8 mouse cellular contexts compared by ENCODE assay signal in genomic region chr14:18269947-18270528, GRCm38 (mm10). TPM values are rescaled to one million over a fixed set of nuclear protein-coding genes. Genes with fewer than 3 reads are reported as not detected.
A peak's percentile ranks its signal among the peaks of the same experiment; 100 is the strongest.
DNase-seq lines count a peak whose midpoint lies in the region; ATAC-seq and TF ChIP-seq lines count a peak whose summit lies in the region.
"Not testable (repeated sequence)": the region's sequence is repeated elsewhere in the genome, so short reads cannot be mapped to it uniquely, and the experiment has no call there.

No protein-coding gene starts in this region.

- WGBS in forebrain, embryonic 14.5 days: under 1% methylated on average over 19 of the region's 24 CpGs
- WGBS in hindbrain, embryonic 10.5 days: 1% methylated on average over 24 of the region's 24 CpGs
- WGBS in kidney, embryonic 14.5 days: under 1% methylated on average over 18 of the region's 24 CpGs
- WGBS in liver, embryonic 13.5 days (ENCODE audit: insufficient replicate concordance): 1% methylated on average over 24 of the region's 24 CpGs
- 2% methylated on average over 24 of the region's 24 CpGs for WGBS in midbrain, embryonic 12.5 days

- H3K27ac ChIP-seq in cortical plate, adult 2 months (ENCODE audit: insufficient read depth, low read length): peak overlapping the region; percentile 14; the same call in 1 of the 2 replicates
- H3K27ac ChIP-seq in forebrain, embryonic 14.5 days (ENCODE audit: low read depth, low read length): peak overlapping the region; percentile 80; the same call in 1 of the 2 replicates
- peak overlapping the region; percentile 99 for H3K27ac ChIP-seq in hindbrain, embryonic 10.5 days
- peak overlapping the region; percentile 83 for H3K27ac ChIP-seq in kidney, embryonic 14.5 days (ENCODE audit: low read depth, low read length)
- peak overlapping the region; percentile 87 for H3K27ac ChIP-seq in liver, embryonic 13.5 days
- peak overlapping the region; percentile 84 for H3K27ac ChIP-seq in midbrain, embryonic 12.5 days (replicated peaks)

- TF ChIP-seq CTCF in E14TG2a.4 (conservative IDR thresholded peaks at IDR 0.05; ENCODE audit: low read length); cortical plate, adult 2 months (IDR thresholded peaks at IDR 0.05; ENCODE audit: extremely low read depth, insufficient read depth, low read length): not testable (repeated sequence)

- not testable (repeated sequence) for H3K27me3 ChIP-seq in E14TG2a.4 (ENCODE audit: insufficient read depth, low read length); forebrain, embryonic 14.5 days (replicated peaks; ENCODE audit: control insufficient read depth, insufficient read depth, low read length); hindbrain, embryonic 10.5 days (ENCODE audit: insufficient read depth, poor library complexity, severe bottlenecking); kidney, embryonic 14.5 days (ENCODE audit: control insufficient read depth, insufficient read depth, low read length); liver, embryonic 13.5 days; midbrain, embryonic 12.5 days

- peak; percentile 4; the same call in 1 of the 2 replicates for ATAC-seq in forebrain, embryonic 14.5 days
- not testable (repeated sequence) for ATAC-seq in kidney, embryonic 14.5 days (ENCODE audit: low FRiP score, low TSS enrichment); liver, embryonic 13.5 days (ENCODE audit: low read depth); midbrain, embryonic 12.5 days (ENCODE audit: low FRiP score, low read depth)

- H3K4me2 ChIP-seq in forebrain, embryonic 14.5 days (ENCODE audit: low read length): peak overlapping the region; percentile 55
- peak overlapping the region; percentile 66 for H3K4me2 ChIP-seq in kidney, embryonic 14.5 days (replicated peaks; ENCODE audit: low read depth, low read length)
- peak overlapping the region; percentile 78 for H3K4me2 ChIP-seq in liver, embryonic 13.5 days
- peak overlapping the region; percentile 72 for H3K4me2 ChIP-seq in midbrain, embryonic 12.5 days (replicated peaks)

- not testable (repeated sequence) for H3K4me1 ChIP-seq in E14TG2a.4 (replicated peaks; ENCODE audit: low read depth, low read length); cortical plate, adult 2 months (ENCODE audit: control insufficient read depth, insufficient read depth, low read length); kidney, embryonic 14.5 days (ENCODE audit: control insufficient read depth, insufficient read depth, low read length)
- peaks cover 14% of the 10 kb centered on the region; the same call in 1 of the 2 replicates for H3K4me1 ChIP-seq in forebrain, embryonic 14.5 days (ENCODE audit: control insufficient read depth, insufficient read depth, low read length)
- H3K4me1 ChIP-seq in hindbrain, embryonic 10.5 days (replicated peaks): peaks cover 11% of the 10 kb centered on the region; the same call in 1 of the 2 replicates
- H3K4me1 ChIP-seq in liver, embryonic 13.5 days (replicated peaks): peaks cover 25% of the 10 kb centered on the region
- H3K4me1 ChIP-seq in midbrain, embryonic 12.5 days: peaks cover 12% of the 10 kb centered on the region

- DNase-seq in forebrain, embryonic 14.5 days (ENCODE audit: low spot score): peak; percentile 13
- DNase-seq in hindbrain, embryonic 10.5 days (ENCODE audit: low spot score): peak; percentile 10
- DNase-seq in liver, embryonic 13.5 days: not testable (repeated sequence)
- DNase-seq in retina, postnatal 1 day: peak; percentile 44

- H3K9ac ChIP-seq in forebrain, embryonic 14.5 days (ENCODE audit: low read length): peak overlapping the region; percentile 99
- peak overlapping the region; percentile 99 for H3K9ac ChIP-seq in kidney, embryonic 14.5 days (ENCODE audit: low read depth, low read length)
- peak overlapping the region; percentile 98 for H3K9ac ChIP-seq in liver, embryonic 13.5 days
- peak overlapping the region; percentile 96 for H3K9ac ChIP-seq in midbrain, embryonic 12.5 days (replicated peaks)

- H3K9me3 ChIP-seq in E14TG2a.4 (ENCODE audit: low read length); forebrain, embryonic 14.5 days (replicated peaks; ENCODE audit: control insufficient read depth, low read length); hindbrain, embryonic 10.5 days; kidney, embryonic 14.5 days (ENCODE audit: control insufficient read depth, low read length); liver, embryonic 13.5 days (replicated peaks); midbrain, embryonic 12.5 days: not testable (repeated sequence)

- TF ChIP-seq POLR2A in cortical plate, adult 2 months (IDR thresholded peaks at IDR 0.05; ENCODE audit: extremely low read depth, insufficient read depth, low read length): not testable (repeated sequence)

- H3K4me3 ChIP-seq in E14TG2a.4 (replicated peaks; ENCODE audit: low read length): peak overlapping the region; percentile 96
- H3K4me3 ChIP-seq in cortical plate, adult 2 months (ENCODE audit: insufficient read depth, low read length): peak overlapping the region; percentile 69
- peak overlapping the region; percentile 87 for H3K4me3 ChIP-seq in forebrain, embryonic 14.5 days (ENCODE audit: low read depth, low read length)
- peak overlapping the region; percentile 92 for H3K4me3 ChIP-seq in hindbrain, embryonic 10.5 days
- H3K4me3 ChIP-seq in kidney, embryonic 14.5 days (ENCODE audit: low read length): peak overlapping the region; percentile 94
- H3K4me3 ChIP-seq in liver, embryonic 13.5 days (replicated peaks): peak overlapping the region; percentile 93
- H3K4me3 ChIP-seq in midbrain, embryonic 12.5 days: peak overlapping the region; percentile 93

- H3K36me3 ChIP-seq in E14TG2a.4 (ENCODE audit: insufficient read depth, low read length): peaks cover 38% of the 10 kb centered on the region
- H3K36me3 ChIP-seq in forebrain, embryonic 14.5 days (ENCODE audit: control insufficient read depth, insufficient read depth, low read length): peaks cover 21% of the 10 kb centered on the region
- H3K36me3 ChIP-seq in hindbrain, embryonic 10.5 days: peaks cover 37% of the 10 kb centered on the region
- H3K36me3 ChIP-seq in kidney, embryonic 14.5 days (ENCODE audit: control insufficient read depth, insufficient read depth, low read length): peaks cover 27% of the 10 kb centered on the region
- peaks cover 36% of the 10 kb centered on the region for H3K36me3 ChIP-seq in liver, embryonic 13.5 days
- H3K36me3 ChIP-seq in midbrain, embryonic 12.5 days: peaks cover 24% of the 10 kb centered on the region

RNA-seq across cellular contexts. Expression of gene Nkiras1, which starts 0.9 kb away (rescaled TPM):
- polyA plus RNA-seq in cortical plate, adult 2 months (2012; rRNA removed): 148 and 152 TPM in 2 replicates
- polyA plus RNA-seq in forebrain, embryonic 14.5 days (2014; fragmentation: Nextera tagmentation; extraction: Ambion mirVana): 28.7 and 34.3 TPM in 2 replicates
- polyA plus RNA-seq in hindbrain, embryonic 10.5 days (2016; fragmentation: Nextera tagmentation; extraction: Ambion mirVana): 11.4 and 15.0 TPM in 2 replicates
- 12.8 and 14.4 TPM in 2 replicates for polyA plus RNA-seq in kidney, embryonic 14.5 days (2014; fragmentation: Nextera tagmentation; extraction: Ambion mirVana)
- 10.0 and 10.9 TPM in 2 replicates for polyA plus RNA-seq in liver, embryonic 13.5 days (2015; fragmentation: Nextera tagmentation; extraction: Ambion mirVana)
- polyA plus RNA-seq in midbrain, embryonic 12.5 days (2016; fragmentation: Nextera tagmentation; extraction: Ambion mirVana): 20.3 and 22.3 TPM in 2 replicates

RNA-seq across cellular contexts. Expression of gene Rpl15, which starts 1.2 kb away (rescaled TPM):
- 324 and 336 TPM in 2 replicates for polyA plus RNA-seq in cortical plate, adult 2 months (2012; rRNA removed)
- polyA plus RNA-seq in forebrain, embryonic 14.5 days (2014; fragmentation: Nextera tagmentation; extraction: Ambion mirVana): 374 and 464 TPM in 2 replicates
- polyA plus RNA-seq in hindbrain, embryonic 10.5 days (2016; fragmentation: Nextera tagmentation; extraction: Ambion mirVana): 390 and 457 TPM in 2 replicates
- 551 and 698 TPM in 2 replicates for polyA plus RNA-seq in kidney, embryonic 14.5 days (2014; fragmentation: Nextera tagmentation; extraction: Ambion mirVana)
- 362 and 376 TPM in 2 replicates for polyA plus RNA-seq in liver, embryonic 13.5 days (2015; fragmentation: Nextera tagmentation; extraction: Ambion mirVana)
- 338 and 349 TPM in 2 replicates for polyA plus RNA-seq in midbrain, embryonic 12.5 days (2016; fragmentation: Nextera tagmentation; extraction: Ambion mirVana)

RNA-seq across cellular contexts. Expression of gene Nr1d2, which starts 31.1 kb away (rescaled TPM):
- 58.5 and 60.2 TPM in 2 replicates for polyA plus RNA-seq in cortical plate, adult 2 months (2012; rRNA removed)
- 6.7 and 7.1 TPM in 2 replicates for polyA plus RNA-seq in forebrain, embryonic 14.5 days (2014; fragmentation: Nextera tagmentation; extraction: Ambion mirVana)
- polyA plus RNA-seq in hindbrain, embryonic 10.5 days (2016; fragmentation: Nextera tagmentation; extraction: Ambion mirVana): 3.4 TPM in 2 replicates
- polyA plus RNA-seq in kidney, embryonic 14.5 days (2014; fragmentation: Nextera tagmentation; extraction: Ambion mirVana): 5.7 and 11.8 TPM in 2 replicates
- 1.4 and 1.6 TPM in 2 replicates for polyA plus RNA-seq in liver, embryonic 13.5 days (2015; fragmentation: Nextera tagmentation; extraction: Ambion mirVana)
- polyA plus RNA-seq in midbrain, embryonic 12.5 days (2016; fragmentation: Nextera tagmentation; extraction: Ambion mirVana): 4.6 and 5.6 TPM in 2 replicates

Comparison
In these comparisons a context has a peak if more than half of its experiments do, and no peak if none do; other contexts are left out.
1. H3K27ac ChIP-seq: peak in every context shown above with its lines; median percentile 99 in hindbrain, embryonic 10.5 days; 87 in liver, embryonic 13.5 days; 84 in midbrain, embryonic 12.5 days; 83 in kidney, embryonic 14.5 days; 80 in forebrain, embryonic 14.5 days; 14 in cortical plate, adult 2 months.